ENCODE assay signal across 8 mouse cellular contexts in genomic region chr5:73854025-73854773, GRCm38 (mm10).
DNase-seq lines count a peak whose midpoint lies in the region; ATAC-seq and TF ChIP-seq lines count a peak whose summit lies in the region.

No protein-coding gene starts in this region.

- 0 out of 2 replicates have a peak overlapping the region, but pooled peaks have one; percentile 0 for H3K4me2 ChIP-seq in intestine, embryonic 14.5 days (ENCODE audit: low read length)

- no peak overlapping the region for H3K9ac ChIP-seq in intestine, embryonic 14.5 days (ENCODE audit: low read length)

- DNase-seq in spleen, adult 2 months (ENCODE audit: low read depth in 1 of 2, low spot score in 2 of 2), result peak in 1 of 2 experiments; percentile 8
- DNase-seq in spleen, adult 12 weeks (ENCODE audit: low spot score), result no peak
- DNase-seq in embryo, embryonic 11.5 days (ENCODE audit: low read depth, low spot score), result peak; percentile 74
- peak; percentile 65 to 83 for DNase-seq in gastrocnemius, postnatal 4 days (ENCODE audit: low spot score in 2 of 2)
- peak; percentile 89 for DNase-seq in intestine, embryonic 14.5 days (ENCODE audit: low spot score)
- DNase-seq in left cerebral cortex, adult 8-10 months (ENCODE audit: low spot score in 2 of 2), result peak; percentile 62 to 70
- peak; percentile 82 for DNase-seq in right cerebral cortex, postnatal 4 days

- peak; percentile 77 for ATAC-seq in intestine, embryonic 14.5 days (replicated peaks; ENCODE audit: low FRiP score, low TSS enrichment, low read depth)
- ATAC-seq in megakaryocyte-erythroid progenitor cell, adult 5-6 weeks (replicated peaks; ENCODE audit: low FRiP score, low TSS enrichment, poor library complexity, severe bottlenecking), result peak; percentile 74; the same call in 1 of the 2 replicates

- no peaks in the 10 kb centered on the region for H3K36me3 ChIP-seq in spleen, adult 2 months (ENCODE audit: control insufficient read depth, insufficient read depth, low read length)
- no peaks in the 10 kb centered on the region for H3K36me3 ChIP-seq in intestine, embryonic 14.5 days (ENCODE audit: control insufficient read depth, insufficient read depth, low read length)

- no peaks in the 10 kb centered on the region for H3K4me1 ChIP-seq in spleen, adult 2 months (ENCODE audit: control insufficient read depth, insufficient read depth, insufficient read length)
- H3K4me1 ChIP-seq in intestine, embryonic 14.5 days (replicated peaks; ENCODE audit: control insufficient read depth, insufficient read depth, low read length), result peaks cover 6% of the 10 kb centered on the region

- 53% methylated on average over 22 of the region's 22 CpGs for WGBS in spleen, adult 2 months
- 36% methylated on average over 22 of the region's 22 CpGs for WGBS in intestine, embryonic 14.5 days

- no peak overlapping the region for H3K4me3 ChIP-seq in spleen, adult 2 months (ENCODE audit: extremely low read depth, insufficient read depth, insufficient read length)
- no peak overlapping the region for H3K4me3 ChIP-seq in intestine, embryonic 14.5 days (ENCODE audit: low read depth, low read length)

- no peaks in the 10 kb centered on the region for H3K27me3 ChIP-seq in spleen, adult 2 months (ENCODE audit: control insufficient read depth, insufficient read depth, low read length)
- no peaks in the 10 kb centered on the region for H3K27me3 ChIP-seq in intestine, embryonic 14.5 days (replicated peaks; ENCODE audit: control insufficient read depth, insufficient read depth, low read length)

- no peak for TF ChIP-seq POLR2A in spleen, adult 2 months (IDR thresholded peaks at IDR 0.05; ENCODE audit: low read depth, low read length)

- no peaks in the 10 kb centered on the region for H3K9me3 ChIP-seq in intestine, embryonic 14.5 days (ENCODE audit: control insufficient read depth, low read length)

- peak; percentile 47; the same call in 1 of the 2 replicates for TF ChIP-seq CTCF in spleen, adult 2 months (IDR thresholded peaks at IDR 0.05; ENCODE audit: extremely low read depth, insufficient read depth, insufficient read length, insufficient replicate concordance)

- no peak overlapping the region for H3K27ac ChIP-seq in spleen, adult 2 months (ENCODE audit: insufficient read depth, low read length)
- peak overlapping the region; percentile 51; the same call in 1 of the 2 replicates for H3K27ac ChIP-seq in intestine, embryonic 14.5 days (ENCODE audit: low read depth)
